Mouse (Mus musculus) bone marrow macrophage, adult 2 months (primary cell): ENCODE measurements around the gene Eif4ebp2.

Experiments
- CTCF ChIP-seq: IDR thresholded peaks from 2 replicates; pipeline ENCODE4 v1.5.1; 2012; ENCODE audit warnings: low read depth, mild to moderate bottlenecking, low read length, moderate library complexity
- POLR2A ChIP-seq: IDR thresholded peaks from 2 replicates; pipeline ENCODE4 v1.6.1; 2012; ENCODE audit warnings: mild to moderate bottlenecking, low read depth, low read length, borderline replicate concordance

DNA sequence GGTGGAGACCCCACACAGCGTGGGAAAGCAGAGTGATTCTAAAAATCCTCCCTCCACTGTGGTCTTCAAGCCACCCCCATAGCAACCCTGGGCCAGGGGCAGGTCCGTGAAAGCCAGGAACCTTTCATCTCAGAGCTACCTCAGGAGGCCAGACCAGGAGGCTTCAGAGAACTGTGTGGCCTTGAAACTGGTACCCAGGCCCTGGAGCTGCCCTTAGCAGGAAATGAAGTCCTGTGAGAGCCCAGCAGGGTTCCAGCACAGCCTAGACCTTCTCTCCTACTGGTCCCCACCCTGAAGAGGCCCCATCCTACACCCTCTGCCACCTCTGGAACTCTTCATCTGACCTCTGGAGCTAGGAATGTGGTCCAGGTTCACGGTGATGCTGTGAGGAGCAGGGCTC, 54.3 kb downstream of the Eif4ebp2 start:
- TF ChIP-seq POLR2A (no peak), CTCF (no peak)
